Mouse (Mus musculus) fibroblast of lung, adult 2 months (primary cell): Measurements from ENCODE around the gene Zcchc13.
"Not testable (repeated sequence)": the region's sequence is repeated elsewhere in the genome, so short reads cannot be mapped to it uniquely, and the experiment has no call there.

Experiments
- DNase-seq: peaks from one replicate; pipeline ENCODE4 v3.0.0-alpha.2; 2011; ENCODE audit warnings: low read depth

Gene Zcchc13

DNA sequence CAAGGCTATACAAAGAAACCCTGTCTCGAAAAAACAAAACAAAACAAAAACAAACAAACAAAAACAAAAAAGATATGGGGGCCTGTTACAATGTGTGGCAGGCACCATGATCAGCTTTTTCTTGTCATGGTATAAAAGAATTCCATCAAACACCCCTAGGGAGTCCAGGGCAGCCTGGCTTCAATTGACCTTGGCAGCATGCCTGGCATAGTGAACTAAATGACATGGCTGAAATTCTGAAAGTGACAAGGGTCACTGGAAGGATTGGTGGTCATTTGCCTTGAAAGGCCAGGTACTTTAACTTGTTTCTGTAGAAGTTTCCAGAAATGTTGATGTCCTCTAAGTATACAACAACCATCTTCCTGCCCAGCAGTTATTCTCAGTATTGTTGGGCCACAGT is 13.9 kb downstream of the Zcchc13 start:
- no peak for DNase-seq

- DNase-seq: no peak
Measured at GRCm38 (mm10) chrX:103652048-103652447, 21.7 kb downstream of the Zcchc13 start.

GRCm38 (mm10) chrX:103653021-103653420 is 22.6 kb downstream of the Zcchc13 start:
- no peak for DNase-seq

- no peak for DNase-seq
Measured at GRCm38 (mm10) chrX:103658985-103659384, 28.6 kb downstream of the Zcchc13 start.

DNA sequence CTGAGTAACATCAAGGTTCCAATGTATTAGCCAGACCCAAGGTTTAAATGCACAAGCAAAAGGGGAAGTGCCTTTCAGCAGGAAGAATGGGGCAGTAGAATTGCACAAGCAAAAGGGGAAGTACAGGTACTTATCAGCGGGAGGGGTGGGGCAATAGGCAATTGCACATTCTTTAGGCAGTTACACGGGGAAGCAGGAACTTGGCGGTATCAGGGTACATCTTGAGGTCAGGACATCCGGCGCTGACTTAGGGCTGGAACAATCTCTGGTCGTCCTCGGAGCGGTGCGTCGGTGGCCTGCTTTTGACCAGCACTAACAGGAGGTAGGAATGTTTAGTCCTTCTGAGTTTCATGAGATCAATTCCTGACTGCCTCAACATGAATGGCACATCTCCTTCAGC is 34.1 kb downstream of the Zcchc13 start:
- not testable (repeated sequence) for DNase-seq

DNA sequence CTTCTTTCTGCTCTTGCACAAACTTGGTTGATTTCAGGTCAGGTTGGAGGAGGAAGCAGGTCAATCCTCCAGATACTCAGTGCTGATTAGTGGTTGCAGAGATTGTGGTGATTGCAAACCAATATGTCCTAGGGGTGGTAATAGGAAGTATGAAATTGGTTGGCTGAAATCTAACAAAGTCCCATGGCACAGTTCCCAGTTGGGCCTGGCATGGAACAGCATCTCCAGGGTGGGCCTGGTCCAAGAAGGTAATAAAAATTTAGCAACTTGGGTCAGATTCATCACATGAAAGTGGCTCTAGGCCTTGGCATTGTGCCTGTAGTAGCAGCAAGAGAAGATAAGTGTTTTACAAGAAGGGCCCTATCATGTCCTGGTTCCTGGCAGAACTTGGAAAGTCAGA is 39.9 kb downstream of the Zcchc13 start:
- DNase-seq: no peak

DNA sequence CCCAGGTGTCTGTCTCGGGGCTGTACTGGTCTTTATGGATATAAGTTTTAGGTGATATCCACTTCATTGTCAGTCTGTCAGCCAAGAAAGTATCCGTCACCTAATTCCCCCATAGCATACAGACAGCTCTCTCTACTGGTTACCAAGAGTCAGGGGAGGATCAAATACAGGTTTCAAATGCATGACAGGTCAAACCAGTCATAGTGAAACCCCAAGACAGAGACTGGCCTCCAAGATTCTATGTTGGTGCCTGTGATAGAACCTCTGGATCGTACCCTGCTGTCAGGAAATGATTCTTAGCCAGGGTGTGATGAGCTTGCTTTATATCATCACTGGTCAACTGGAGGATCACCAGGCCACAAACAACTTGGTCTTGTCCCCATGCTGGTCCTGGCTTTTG is 43.4 kb downstream of the Zcchc13 start:
- no peak for DNase-seq

GRCm38 (mm10) chrX:103674674-103675073 is 44.3 kb downstream of the Zcchc13 start:
- DNase-seq: no peak
